ENCODE assay signal across 8 mouse cellular contexts in the genomic region with DNA sequence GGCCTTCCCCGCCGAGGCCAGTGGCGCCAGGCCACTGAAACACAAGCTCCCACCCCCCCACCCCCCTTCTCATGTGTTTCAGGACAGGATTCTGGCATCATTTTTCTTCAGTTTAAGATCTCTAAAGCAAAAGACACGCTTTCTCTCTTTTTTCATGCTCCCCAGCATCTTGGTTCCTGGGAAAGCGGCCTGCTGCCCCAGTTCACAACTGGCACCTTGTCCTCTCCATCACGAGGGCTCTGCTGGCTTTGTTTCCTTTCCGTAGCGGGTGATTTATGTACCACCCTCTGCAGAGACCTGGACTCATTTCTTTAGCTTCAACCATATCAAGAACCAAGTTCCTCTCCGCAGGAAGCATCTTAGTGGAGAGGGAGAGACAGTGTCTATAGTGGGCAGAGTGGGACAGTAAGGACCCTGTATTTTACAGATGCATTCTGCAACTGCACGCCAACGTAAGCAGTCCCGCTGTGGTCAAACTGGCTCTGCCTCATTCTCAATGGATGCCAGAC. TPM values are rescaled to one million over a fixed set of nuclear protein-coding genes. Genes with fewer than 3 reads are reported as not detected.
DNase-seq lines count a peak whose midpoint lies in the region; ATAC-seq and TF ChIP-seq lines count a peak whose summit lies in the region.

No protein-coding gene starts in this region.

- TF ChIP-seq POLR2A in bone marrow macrophage, adult 2 months (IDR thresholded peaks at IDR 0.05; ENCODE audit: borderline replicate concordance, low read depth, low read length) = no peak

- no peaks in the 10 kb centered on the region for H3K36me3 ChIP-seq in embryonic facial prominence, embryonic 12.5 days
- H3K36me3 ChIP-seq in intestine, postnatal 0 days (ENCODE audit: control insufficient read depth, insufficient read depth) = no peaks in the 10 kb centered on the region
- H3K36me3 ChIP-seq in midbrain, embryonic 14.5 days (ENCODE audit: control insufficient read depth, insufficient read depth, low read length) = no peaks in the 10 kb centered on the region

- H3K27ac ChIP-seq in bone marrow macrophage, adult 2 months (ENCODE audit: insufficient read depth, low read depth, low read length) = no peak overlapping the region
- H3K27ac ChIP-seq in embryonic facial prominence, embryonic 12.5 days = peak overlapping the region; percentile 94
- H3K27ac ChIP-seq in intestine, postnatal 0 days (ENCODE audit: low read depth, low read length) = peak overlapping the region; percentile 1; the same call in 1 of the 2 replicates
- H3K27ac ChIP-seq in midbrain, embryonic 14.5 days (replicated peaks; ENCODE audit: low read depth, low read length) = peak overlapping the region; percentile 88

- WGBS in embryonic facial prominence, embryonic 12.5 days = 22% methylated on average over 12 of the region's 12 CpGs
- 48% methylated on average over 12 of the region's 12 CpGs for WGBS in intestine, postnatal 0 days
- 26% methylated on average over 12 of the region's 12 CpGs for WGBS in midbrain, embryonic 14.5 days

- H3K9me3 ChIP-seq in embryonic facial prominence, embryonic 12.5 days = no peaks in the 10 kb centered on the region
- H3K9me3 ChIP-seq in intestine, postnatal 0 days (ENCODE audit: control insufficient read depth) = no peaks in the 10 kb centered on the region
- H3K9me3 ChIP-seq in midbrain, embryonic 14.5 days (ENCODE audit: control insufficient read depth, low read length) = no peaks in the 10 kb centered on the region

- TF ChIP-seq CTCF in bone marrow macrophage, adult 2 months (IDR thresholded peaks at IDR 0.05; ENCODE audit: low read depth, low read length) = no peak
- TF ChIP-seq CTCF in intestine, postnatal 0 days (IDR thresholded peaks at IDR 0.05; ENCODE audit: low read depth) = no peak

- no peak for ATAC-seq in embryonic facial prominence, embryonic 12.5 days (ENCODE audit: insufficient number of reproducible peaks, insufficient read depth, low FRiP score, low TSS enrichment)
- ATAC-seq in intestine, postnatal 0 days = no peak
- no peak for ATAC-seq in midbrain, embryonic 14.5 days (ENCODE audit: low FRiP score, low TSS enrichment)

- peaks cover 19% of the 10 kb centered on the region for H3K4me1 ChIP-seq in bone marrow macrophage, adult 2 months (ENCODE audit: control insufficient read depth, insufficient read depth, low read length)
- H3K4me1 ChIP-seq in embryonic facial prominence, embryonic 12.5 days = peaks cover 13% of the 10 kb centered on the region; the same call in 1 of the 2 replicates
- H3K4me1 ChIP-seq in intestine, postnatal 0 days (replicated peaks; ENCODE audit: control insufficient read depth, insufficient read depth, low read length) = no peaks in the 10 kb centered on the region
- H3K4me1 ChIP-seq in midbrain, embryonic 14.5 days (ENCODE audit: control insufficient read depth, insufficient read depth, low read length) = peaks cover 21% of the 10 kb centered on the region

- peak; percentile 12 to 23 for DNase-seq in layer of hippocampus, adult 8-10 months (ENCODE audit: low spot score in 2 of 2)
- no peak for DNase-seq in layer of hippocampus, adult 9-10 months (ENCODE audit: low spot score)
- DNase-seq in midbrain, embryonic 14.5 days = peak; percentile 53
- no peak for DNase-seq in adrenal gland, adult 18-20 months (ENCODE audit: low spot score in 2 of 2)
- no peak for DNase-seq in right cerebral cortex, postnatal 36 days (ENCODE audit: low spot score in 2 of 2)

- H3K4me2 ChIP-seq in embryonic facial prominence, embryonic 12.5 days (replicated peaks) = peak overlapping the region; percentile 85
- H3K4me2 ChIP-seq in intestine, postnatal 0 days (replicated peaks; ENCODE audit: low read depth) = peak overlapping the region; percentile 97
- H3K4me2 ChIP-seq in midbrain, embryonic 14.5 days (ENCODE audit: low read length) = peak overlapping the region; percentile 90

- H3K9ac ChIP-seq in embryonic facial prominence, embryonic 12.5 days = peak overlapping the region; percentile 66
- H3K9ac ChIP-seq in intestine, postnatal 0 days (ENCODE audit: low read depth, low read length) = peak overlapping the region; percentile 47
- peak overlapping the region; percentile 66 for H3K9ac ChIP-seq in midbrain, embryonic 14.5 days (replicated peaks; ENCODE audit: low read length)

- no peaks in the 10 kb centered on the region for H3K27me3 ChIP-seq in embryonic facial prominence, embryonic 12.5 days
- H3K27me3 ChIP-seq in intestine, postnatal 0 days (replicated peaks; ENCODE audit: control insufficient read depth, insufficient read depth, low read length) = no peaks in the 10 kb centered on the region
- H3K27me3 ChIP-seq in midbrain, embryonic 14.5 days (ENCODE audit: control insufficient read depth, insufficient read depth, low read length) = no peaks in the 10 kb centered on the region

- H3K4me3 ChIP-seq in bone marrow macrophage, adult 2 months (ENCODE audit: insufficient read depth, low read length) = peak overlapping the region; percentile 78
- H3K4me3 ChIP-seq in embryonic facial prominence, embryonic 12.5 days = peak overlapping the region; percentile 97
- H3K4me3 ChIP-seq in intestine, postnatal 0 days (ENCODE audit: low read depth, low read length) = peak overlapping the region; percentile 95
- H3K4me3 ChIP-seq in midbrain, embryonic 14.5 days (replicated peaks; ENCODE audit: low read depth, low read length) = peak overlapping the region; percentile 96

RNA-seq across cellular contexts. Expression of a gene that starts 0.9 kb away (rescaled TPM):
- total RNA-seq in layer of hippocampus, adult 8-10 months (2022) = 100 to 1,000 TPM; 453 to 504 (median 482) TPM
- polyA plus RNA-seq in bone marrow macrophage, adult 2 months (2012; ENCODE audit: insufficient read depth, insufficient read length, missing spikeins) = 392 and 427 TPM in 2 replicates
- 196 and 202 TPM in 2 replicates for polyA plus RNA-seq in embryonic facial prominence, embryonic 12.5 days (2016; fragmentation: Nextera tagmentation; extraction: Ambion mirVana)
- polyA plus RNA-seq in intestine, postnatal 0 days (2015; fragmentation: Nextera tagmentation; extraction: Ambion mirVana) = 143 and 144 TPM in 2 replicates
- polyA plus RNA-seq in midbrain, embryonic 14.5 days (2014; fragmentation: Nextera tagmentation; extraction: Ambion mirVana) = 239 and 313 TPM in 2 replicates
- 100 to 1,000 TPM; 676 to 807 TPM for total RNA-seq in adrenal gland, adult 18-20 months (2021)

Comparison
In these comparisons a context has a peak if more than half of its experiments do, and no peak if none do; other contexts are left out.
1. DNase-seq: peak in layer of hippocampus, adult 8-10 months (2 of 2) and midbrain, embryonic 14.5 days (single experiment); none in layer of hippocampus, adult 9-10 months (single experiment), adrenal gland, adult 18-20 months (0 of 2) and right cerebral cortex, postnatal 36 days (0 of 2).
2. Peak in every context shown above with its lines, with median percentiles within 50 percentile points of each other: H3K4me3 ChIP-seq, H3K4me2 ChIP-seq and H3K9ac ChIP-seq.